Mouse (Mus musculus): Measurements from ENCODE around the gene Gngt2. TPM values are rescaled to one million over a fixed set of nuclear protein-coding genes. Genes with fewer than 3 reads are reported as not detected.

Gngt2 gene
- polyA plus RNA-seq, 1 experiment, result 31.9 TPM

GRCm38 (mm10) chr11:95830411-95831275 is 6.4 kb upstream of the Gngt2 start:
- no peak for DNase-seq
- no peak for TF ChIP-seq CTCF (IDR thresholded peaks at IDR 0.05; ENCODE audit: insufficient read depth, low read length)
- TF ChIP-seq POLR2A (IDR thresholded peaks at IDR 0.05; ENCODE audit: borderline replicate concordance, extremely low read depth, low read depth, low read length), result peak; percentile 2; the same call in 1 of the 2 replicates
- Histone ChIP-seq H3K4me1 (ENCODE audit: control insufficient read depth, insufficient read depth, low read length) (peaks cover 21% of the 10 kb centered on the region), H3K4me3 (replicated peaks; ENCODE audit: extremely low read depth, low read depth, low read length) (no peak overlapping the region)
- WGBS, result 36% methylated on average over 80 of the region's 80 CpGs

- H3K4me3 ChIP-seq (replicated peaks; ENCODE audit: extremely low read depth, low read depth, low read length), result no peak overlapping the region
- TF ChIP-seq CTCF (IDR thresholded peaks at IDR 0.05; ENCODE audit: insufficient read depth, low read length), result no peak
- TF ChIP-seq POLR2A (IDR thresholded peaks at IDR 0.05; ENCODE audit: borderline replicate concordance, extremely low read depth, low read depth, low read length), result no peak
- no peak for DNase-seq
- WGBS, result 52% methylated on average over 10 of the region's 10 CpGs
- H3K4me1 ChIP-seq (ENCODE audit: control insufficient read depth, insufficient read depth, low read length), result peaks cover 25% of the 10 kb centered on the region
Measured at GRCm38 (mm10) chr11:95831276-95831619, 5.8 kb upstream of the Gngt2 start.

- TF ChIP-seq POLR2A (IDR thresholded peaks at IDR 0.05; ENCODE audit: borderline replicate concordance, extremely low read depth, low read depth, low read length), result no peak
- H3K4me3 ChIP-seq (replicated peaks; ENCODE audit: extremely low read depth, low read depth, low read length), result no peak overlapping the region
- H3K4me1 ChIP-seq (ENCODE audit: control insufficient read depth, insufficient read depth, low read length), result peaks cover 28% of the 10 kb centered on the region
- WGBS, result 33% methylated on average over 15 of the region's 15 CpGs
- DNase-seq, result no peak
Measured at GRCm38 (mm10) chr11:95831641-95832040, 5.4 kb upstream of the Gngt2 start.

- Histone ChIP-seq H3K4me1 (ENCODE audit: control insufficient read depth, insufficient read depth, low read length) (peaks cover 34% of the 10 kb centered on the region), H3K4me3 (replicated peaks; ENCODE audit: extremely low read depth, low read depth, low read length) (no peak overlapping the region)
- no peak for TF ChIP-seq POLR2A (IDR thresholded peaks at IDR 0.05; ENCODE audit: borderline replicate concordance, extremely low read depth, low read depth, low read length)
- TF ChIP-seq CTCF (IDR thresholded peaks at IDR 0.05; ENCODE audit: insufficient read depth, low read length), result no peak
- no peak for DNase-seq
- WGBS, result 81% methylated on average over 18 of the region's 18 CpGs
Measured at GRCm38 (mm10) chr11:95832129-95833005, 4.6 kb upstream of the Gngt2 start.

- no peak for TF ChIP-seq POLR2A (IDR thresholded peaks at IDR 0.05; ENCODE audit: borderline replicate concordance, extremely low read depth, low read depth, low read length)
- no peak for TF ChIP-seq CTCF (IDR thresholded peaks at IDR 0.05; ENCODE audit: insufficient read depth, low read length)
- DNase-seq, result no peak
- WGBS, result 66% methylated on average over 8 of the region's 8 CpGs
- Histone ChIP-seq H3K4me1 (ENCODE audit: control insufficient read depth, insufficient read depth, low read length) (peaks cover 40% of the 10 kb centered on the region), H3K4me3 (replicated peaks; ENCODE audit: extremely low read depth, low read depth, low read length) (no peak overlapping the region)
Measured at GRCm38 (mm10) chr11:95833006-95833570, 3.9 kb upstream of the Gngt2 start.

GRCm38 (mm10) chr11:95833631-95834142 is 3.3 kb upstream of the Gngt2 start:
- TF ChIP-seq POLR2A (IDR thresholded peaks at IDR 0.05; ENCODE audit: borderline replicate concordance, extremely low read depth, low read depth, low read length) (no peak), CTCF (IDR thresholded peaks at IDR 0.05; ENCODE audit: insufficient read depth, low read length) (no peak)
- Histone ChIP-seq H3K4me3 (replicated peaks; ENCODE audit: extremely low read depth, low read depth, low read length) (no peak overlapping the region), H3K4me1 (ENCODE audit: control insufficient read depth, insufficient read depth, low read length) (peaks cover 46% of the 10 kb centered on the region)
- 44% methylated on average over 18 of the region's 18 CpGs for WGBS
- no peak for DNase-seq

GRCm38 (mm10) chr11:95834143-95834667 is 2.8 kb upstream of the Gngt2 start:
- 14% methylated on average over 22 of the region's 22 CpGs for WGBS
- Histone ChIP-seq H3K4me3 (replicated peaks; ENCODE audit: extremely low read depth, low read depth, low read length) (no peak overlapping the region), H3K4me1 (ENCODE audit: control insufficient read depth, insufficient read depth, low read length) (peaks cover 46% of the 10 kb centered on the region)
- TF ChIP-seq CTCF (IDR thresholded peaks at IDR 0.05; ENCODE audit: insufficient read depth, low read length) (no peak), POLR2A (IDR thresholded peaks at IDR 0.05; ENCODE audit: borderline replicate concordance, extremely low read depth, low read depth, low read length) (0 out of 2 replicates have a peak, but pooled peaks have one; percentile 16)
- no peak for DNase-seq

- no peak overlapping the region for H3K4me3 ChIP-seq (replicated peaks; ENCODE audit: extremely low read depth, low read depth, low read length)
- peaks cover 46% of the 10 kb centered on the region for H3K4me1 ChIP-seq (ENCODE audit: control insufficient read depth, insufficient read depth, low read length)
- DNase-seq, result no peak
- 19% methylated on average over 15 of the region's 15 CpGs for WGBS
- TF ChIP-seq POLR2A (IDR thresholded peaks at IDR 0.05; ENCODE audit: borderline replicate concordance, extremely low read depth, low read depth, low read length) (no peak), CTCF (IDR thresholded peaks at IDR 0.05; ENCODE audit: insufficient read depth, low read length) (no peak)
Measured at GRCm38 (mm10) chr11:95834742-95835710, 2.0 kb upstream of the Gngt2 start.

All from lung, adult 2 months (tissue).